Mouse (Mus musculus) midbrain, embryonic 10.5 days (tissue): ENCODE measurements around the gene Fndc7. TPM values are rescaled to one million over a fixed set of nuclear protein-coding genes. Genes with fewer than 3 reads are reported as not detected.
"Not testable (repeated sequence)": the region's sequence is repeated elsewhere in the genome, so short reads cannot be mapped to it uniquely, and the experiment has no call there.

Experiments used
- DNase-seq: peaks from one replicate; pipeline ENCODE4 v3.0.0-alpha.2; 2017; ENCODE audit warnings: low spot score
- H3K27ac ChIP-seq: fragments of 300-500 bp; sonication (generic); replicated peaks from 2 replicates; pipeline ENCODE4 v1.5.1; 2016; ENCODE audit warnings: mild to moderate bottlenecking
- H3K27me3 ChIP-seq: fragments of 300-500 bp; sonication (generic); 2 replicates; pipeline ENCODE4 v1.6.1; 2016; ENCODE audit warnings: low read depth, mild to moderate bottlenecking; ENCODE audit not compliant: poor library complexity, severe bottlenecking
- H3K36me3 ChIP-seq: fragments of 300-500 bp; sonication (generic); 2 replicates; pipeline ENCODE4 v1.6.1; 2016; ENCODE audit warnings: mild to moderate bottlenecking, moderate library complexity
- H3K4me1 ChIP-seq: fragments of 300-500 bp; sonication (generic); 2 replicates; pipeline ENCODE4 v1.6.1; 2016
- H3K4me3 ChIP-seq: fragments of 300-500 bp; sonication (generic); 2 replicates; pipeline ENCODE4 v1.5.1; 2016; ENCODE audit warnings: mild to moderate bottlenecking, moderate library complexity
- H3K9me3 ChIP-seq: fragments of 300-500 bp; sonication (generic); replicated peaks from 2 replicates; pipeline ENCODE4 v1.6.1; 2016; ENCODE audit warnings: mild to moderate bottlenecking
- WGBS: fragments of 180-500 bp; shearing (Covaris S2); methylation state at CpG from one replicate; pipeline ENCODE4 v1.1.7; 2016; 5-methylcytosine and 5-hydroxymethylcytosine counted together
- polyA plus RNA-seq: library from polyadenylated mRNA; unstranded; fragments of >200 nt; fragmentation: Nextera tagmentation; extraction: Ambion mirVana; gene quantifications from 2 replicates; pipeline ENCODE4 v1.2.1, GENCODE M21; 2016

The Fndc7 gene
- polyA plus RNA-seq, 1 experiment from 2014 or later = 0.06 TPM

- no peaks in the 10 kb centered on the region for H3K9me3 ChIP-seq
- WGBS = 78% methylated on average over 3 of the region's 3 CpGs
- DNase-seq = no peak
Observed at GRCm38 (mm10) chr3:108846616-108847015, 43.2 kb downstream of the Fndc7 start.

GRCm38 (mm10) chr3:108844521-108844920 is 45.3 kb downstream of the Fndc7 start:
- H3K9me3 ChIP-seq = no peaks in the 10 kb centered on the region
- H3K27ac ChIP-seq = no peak overlapping the region
- WGBS = 87% methylated on average over 5 of the region's 5 CpGs
- DNase-seq = no peak
- no peaks in the 10 kb centered on the region for H3K36me3 ChIP-seq
- H3K27me3 ChIP-seq = no peaks in the 10 kb centered on the region
- no peak overlapping the region for H3K4me3 ChIP-seq
- peaks cover 4% of the 10 kb centered on the region for H3K4me1 ChIP-seq

More at GRCm38 (mm10) chr3:108846616-108847015, 43.2 kb downstream of the Fndc7 start:
- H3K36me3 ChIP-seq = no peaks in the 10 kb centered on the region
- H3K4me3 ChIP-seq = no peak overlapping the region
- no peaks in the 10 kb centered on the region for H3K4me1 ChIP-seq
- H3K27ac ChIP-seq = no peak overlapping the region
- H3K27me3 ChIP-seq = no peaks in the 10 kb centered on the region

- Histone ChIP-seq H3K36me3 (no peaks in the 10 kb centered on the region), H3K4me1 (peaks cover 9% of the 10 kb centered on the region), H3K27ac (no peak overlapping the region), H3K9me3 (no peaks in the 10 kb centered on the region), H3K27me3 (no peaks in the 10 kb centered on the region), H3K4me3 (no peak overlapping the region)
- WGBS = 89% methylated on average over 6 of the region's 6 CpGs
- no peak for DNase-seq
Observed at GRCm38 (mm10) chr3:108844026-108844425, 45.8 kb downstream of the Fndc7 start.

GRCm38 (mm10) chr3:108840716-108841054 is 49.1 kb downstream of the Fndc7 start:
- Histone ChIP-seq H3K27ac (no peak overlapping the region), H3K27me3 (no peaks in the 10 kb centered on the region), H3K4me3 (peak overlapping the region; percentile 82), H3K4me1 (peaks cover 13% of the 10 kb centered on the region), H3K9me3 (no peaks in the 10 kb centered on the region), H3K36me3 (no peaks in the 10 kb centered on the region)
- DNase-seq = no peak
- 54% methylated on average over 4 of the region's 4 CpGs for WGBS

- peak within 1 kb of the TSS; percentile 89 for H3K27ac ChIP-seq
- WGBS = under 1% methylated on average over 56 of the region's 56 CpGs
Observed at GRCm38 (mm10) chr3:108840000-108840715, 49.6 kb downstream of the Fndc7 start, which contains the start of gene Stxbp3. Gene Stxbp3, minus strand, starts transcription at chr3:108840526.

GRCm38 (mm10) chr3:108839647-108839999 is 50.2 kb downstream of the Fndc7 start:
- Histone ChIP-seq H3K4me1 (peaks cover 13% of the 10 kb centered on the region), H3K36me3 (no peaks in the 10 kb centered on the region), H3K27me3 (no peaks in the 10 kb centered on the region), H3K27ac (peak overlapping the region; percentile 89), H3K9me3 (no peaks in the 10 kb centered on the region), H3K4me3 (peak overlapping the region; percentile 82)
- no peak for DNase-seq
- 17% methylated on average over 8 of the region's 8 CpGs for WGBS

More at GRCm38 (mm10) chr3:108840000-108840715, 49.6 kb downstream of the Fndc7 start, which contains the start of gene Stxbp3:
- H3K4me1 ChIP-seq = peaks cover 13% of the 10 kb centered on the region
- peak; percentile 97 for DNase-seq
- no peaks in the 10 kb centered on the region for H3K9me3 ChIP-seq
- H3K4me3 ChIP-seq = peak within 1 kb of the TSS; percentile 82
- no peaks in the 10 kb centered on the region for H3K27me3 ChIP-seq
- no peaks in the 10 kb centered on the region for H3K36me3 ChIP-seq

- H3K4me3 ChIP-seq = peak overlapping the region; percentile 82
- no peak for DNase-seq
- peaks cover 5% of the 10 kb centered on the region for H3K36me3 ChIP-seq
- H3K27me3 ChIP-seq = no peaks in the 10 kb centered on the region
- 89% methylated on average over 7 of the region's 7 CpGs for WGBS
- H3K9me3 ChIP-seq = no peaks in the 10 kb centered on the region
- H3K4me1 ChIP-seq = peaks cover 13% of the 10 kb centered on the region
- H3K27ac ChIP-seq = no peak overlapping the region
Observed at GRCm38 (mm10) chr3:108838980-108839379, 50.8 kb downstream of the Fndc7 start.

GRCm38 (mm10) chr3:108836931-108837330 is 52.9 kb downstream of the Fndc7 start:
- peaks cover 13% of the 10 kb centered on the region for H3K36me3 ChIP-seq
- H3K27me3 ChIP-seq = no peaks in the 10 kb centered on the region
- no peaks in the 10 kb centered on the region for H3K9me3 ChIP-seq
- DNase-seq = no peak
- 97% methylated on average over 6 of the region's 6 CpGs for WGBS
- no peak overlapping the region for H3K4me3 ChIP-seq
- H3K4me1 ChIP-seq = peaks cover 13% of the 10 kb centered on the region
- no peak overlapping the region for H3K27ac ChIP-seq

GRCm38 (mm10) chr3:108833717-108834116 is 56.1 kb downstream of the Fndc7 start:
- H3K4me1 ChIP-seq, H3K27me3 ChIP-seq, H3K4me3 ChIP-seq, H3K27ac ChIP-seq, DNase-seq, H3K9me3 ChIP-seq: not testable (repeated sequence)
- H3K36me3 ChIP-seq = peaks cover 13% of the 10 kb centered on the region
- 92% methylated on average over 1 of the region's 1 CpGs for WGBS

GRCm38 (mm10) chr3:108831750-108832149 is 58.1 kb downstream of the Fndc7 start:
- 94% methylated on average over 6 of the region's 6 CpGs for WGBS
- H3K4me1 ChIP-seq = no peaks in the 10 kb centered on the region
- H3K9me3 ChIP-seq = no peaks in the 10 kb centered on the region
- no peak overlapping the region for H3K4me3 ChIP-seq
- H3K36me3 ChIP-seq = peaks cover 19% of the 10 kb centered on the region
- DNase-seq = no peak
- no peak overlapping the region for H3K27ac ChIP-seq
- no peaks in the 10 kb centered on the region for H3K27me3 ChIP-seq

GRCm38 (mm10) chr3:108830493-108830892 is 59.3 kb downstream of the Fndc7 start:
- DNase-seq = no peak
- no peaks in the 10 kb centered on the region for H3K4me1 ChIP-seq
- H3K27me3 ChIP-seq = no peaks in the 10 kb centered on the region
- H3K4me3 ChIP-seq = no peak overlapping the region
- no peak overlapping the region for H3K27ac ChIP-seq
- WGBS = 91% methylated on average over 11 of the region's 11 CpGs
- peaks cover 29% of the 10 kb centered on the region for H3K36me3 ChIP-seq
- no peaks in the 10 kb centered on the region for H3K9me3 ChIP-seq

GRCm38 (mm10) chr3:108815631-108816030 is 74.2 kb downstream of the Fndc7 start:
- H3K27ac ChIP-seq = no peak overlapping the region
- H3K4me1 ChIP-seq = no peaks in the 10 kb centered on the region
- H3K4me3 ChIP-seq = no peak overlapping the region
- DNase-seq = no peak
- 96% methylated on average over 4 of the region's 4 CpGs for WGBS
- no peaks in the 10 kb centered on the region for H3K9me3 ChIP-seq
- H3K27me3 ChIP-seq = no peaks in the 10 kb centered on the region
- H3K36me3 ChIP-seq = peaks cover 27% of the 10 kb centered on the region

- WGBS = 92% methylated on average over 4 of the region's 4 CpGs
- Histone ChIP-seq H3K4me1 (0 out of 2 replicates have a peak, but pooled peaks cover 5% of the 10 kb centered on the region), H3K27me3 (no peaks in the 10 kb centered on the region), H3K9me3 (no peaks in the 10 kb centered on the region), H3K4me3 (no peak overlapping the region), H3K36me3 (peaks cover 22% of the 10 kb centered on the region), H3K27ac (no peak overlapping the region)
- no peak for DNase-seq
Observed at GRCm38 (mm10) chr3:108810747-108811263, 79.0 kb downstream of the Fndc7 start.
